Mouse (Mus musculus) heart, embryonic 12.5 days (tissue): ENCODE results near the gene Hc. TPM values are rescaled to one million over a fixed set of nuclear protein-coding genes. Genes with fewer than 3 reads are reported as not detected.

ENCODE experiments used
- ATAC-seq: fragments of 200-750 bp; cut with Nextera tagmentation; 2 replicates; pipeline ENCODE4 v1.8.0; 2017; ENCODE audit warnings: moderate TSS enrichment, moderate library complexity; ENCODE audit not compliant: insufficient number of reproducible peaks, low FRiP score
- H3K27ac ChIP-seq: fragments of 300-500 bp; sonication (generic); 2 replicates; pipeline ENCODE4 v1.5.1; 2016; ENCODE audit warnings: mild to moderate bottlenecking, moderate library complexity; ENCODE audit not compliant: poor library complexity, severe bottlenecking
- H3K27me3 ChIP-seq: fragments of 300-500 bp; sonication (generic); replicated peaks from 2 replicates; pipeline ENCODE4 v1.6.1; 2016; ENCODE audit warnings: mild to moderate bottlenecking, moderate library complexity
- H3K36me3 ChIP-seq: fragments of 300-500 bp; sonication (generic); 2 replicates; pipeline ENCODE4 v1.6.1; 2016; ENCODE audit warnings: mild to moderate bottlenecking, moderate library complexity
- H3K4me1 ChIP-seq: fragments of 300-500 bp; sonication (generic); replicated peaks from 2 replicates; pipeline ENCODE4 v1.6.1; 2016; ENCODE audit warnings: mild to moderate bottlenecking
- H3K4me2 ChIP-seq: fragments of 300-500 bp; sonication (generic); 2 replicates; pipeline ENCODE4 v1.6.1; 2016; ENCODE audit warnings: mild to moderate bottlenecking, moderate library complexity
- H3K4me3 ChIP-seq: fragments of 300-500 bp; sonication (generic); 2 replicates; pipeline ENCODE4 v1.5.1; 2016; ENCODE audit warnings: mild to moderate bottlenecking
- H3K9ac ChIP-seq: fragments of 300-500 bp; sonication (generic); 2 replicates; pipeline ENCODE4 v1.6.1; 2016; ENCODE audit warnings: mild to moderate bottlenecking, moderate library complexity
- H3K9me3 ChIP-seq: fragments of 300-500 bp; sonication (generic); replicated peaks from 2 replicates; pipeline ENCODE4 v1.6.1; 2016; ENCODE audit warnings: mild to moderate bottlenecking, moderate library complexity
- WGBS: fragments of 180-500 bp; shearing (Covaris S2); methylation state at CpG from one replicate; pipeline ENCODE4 v1.1.7; 2016; 5-methylcytosine and 5-hydroxymethylcytosine counted together
- polyA plus RNA-seq: library from polyadenylated mRNA; unstranded; fragments of >200 nt; fragmentation: Nextera tagmentation; extraction: Ambion mirVana; gene quantifications from 2 replicates; pipeline ENCODE4 v1.2.1, GENCODE M21; 2016

Gene Hc
- polyA plus RNA-seq, 1 experiment from 2014 or later, result 0.17 TPM

GRCm38 (mm10) chr2:34953547-34954116, 107.6 kb downstream of the Hc start:
- Histone ChIP-seq H3K27ac (no peak overlapping the region), H3K9ac (no peak overlapping the region), H3K4me2 (no peak overlapping the region), H3K27me3 (no peaks in the 10 kb centered on the region; the same call in 1 of the 2 replicates), H3K36me3 (no peaks in the 10 kb centered on the region), H3K9me3 (no peaks in the 10 kb centered on the region), H3K4me1 (no peaks in the 10 kb centered on the region), H3K4me3 (no peak overlapping the region)
- WGBS, result 53% methylated on average over 2 of the region's 2 CpGs
- ATAC-seq, result no peak

- H3K27me3 ChIP-seq, result no peaks in the 10 kb centered on the region
- no peak overlapping the region for H3K4me3 ChIP-seq
- H3K36me3 ChIP-seq, result no peaks in the 10 kb centered on the region
- no peak overlapping the region for H3K4me2 ChIP-seq
- H3K9ac ChIP-seq, result no peak overlapping the region
- H3K4me1 ChIP-seq, result no peaks in the 10 kb centered on the region
- ATAC-seq, result no peak
- no peak overlapping the region for H3K27ac ChIP-seq
- H3K9me3 ChIP-seq, result no peaks in the 10 kb centered on the region
- 62% methylated on average over 4 of the region's 4 CpGs for WGBS
Measured at GRCm38 (mm10) chr2:34953018-34953417, 108.2 kb downstream of the Hc start.

- Histone ChIP-seq H3K4me2 (no peak overlapping the region), H3K36me3 (no peaks in the 10 kb centered on the region), H3K27ac (no peak overlapping the region), H3K27me3 (no peaks in the 10 kb centered on the region), H3K4me1 (no peaks in the 10 kb centered on the region), H3K9ac (no peak overlapping the region), H3K4me3 (no peak overlapping the region), H3K9me3 (no peaks in the 10 kb centered on the region)
- no peak for ATAC-seq
Measured at GRCm38 (mm10) chr2:34951469-34951868, 109.8 kb downstream of the Hc start.

GRCm38 (mm10) chr2:34948622-34949021, 112.6 kb downstream of the Hc start:
- 18% methylated on average over 2 of the region's 2 CpGs for WGBS
- Histone ChIP-seq H3K9ac (no peak overlapping the region), H3K4me2 (no peak overlapping the region), H3K9me3 (no peaks in the 10 kb centered on the region), H3K36me3 (no peaks in the 10 kb centered on the region), H3K4me3 (no peak overlapping the region), H3K27me3 (0 out of 2 replicates have a peak, but pooled peaks cover 1% of the 10 kb centered on the region), H3K4me1 (peaks cover 8% of the 10 kb centered on the region), H3K27ac (no peak overlapping the region)
- ATAC-seq, result no peak

- Histone ChIP-seq H3K36me3 (no peaks in the 10 kb centered on the region), H3K4me2 (no peak overlapping the region), H3K4me3 (no peak overlapping the region), H3K27me3 (peaks cover 16% of the 10 kb centered on the region), H3K9me3 (no peaks in the 10 kb centered on the region), H3K4me1 (peaks cover 14% of the 10 kb centered on the region), H3K9ac (no peak overlapping the region), H3K27ac (no peak overlapping the region)
- no peak for ATAC-seq
- 64% methylated on average over 4 of the region's 4 CpGs for WGBS
Measured at GRCm38 (mm10) chr2:34946046-34946445, 115.2 kb downstream of the Hc start.

- no peaks in the 10 kb centered on the region for H3K36me3 ChIP-seq
- no peak overlapping the region for H3K27ac ChIP-seq
- no peaks in the 10 kb centered on the region for H3K9me3 ChIP-seq
- H3K4me1 ChIP-seq, result peaks cover 14% of the 10 kb centered on the region
- no peak for ATAC-seq
- 82% methylated on average over 4 of the region's 4 CpGs for WGBS
- no peak overlapping the region for H3K9ac ChIP-seq
- H3K4me3 ChIP-seq, result no peak overlapping the region
- peaks cover 18% of the 10 kb centered on the region for H3K27me3 ChIP-seq
- H3K4me2 ChIP-seq, result no peak overlapping the region
Measured at GRCm38 (mm10) chr2:34945580-34945979, 115.7 kb downstream of the Hc start.

GRCm38 (mm10) chr2:34944761-34945160, 116.5 kb downstream of the Hc start:
- Histone ChIP-seq H3K27ac (no peak overlapping the region), H3K4me3 (peak overlapping the region; percentile 13; the same call in 1 of the 2 replicates), H3K9ac (0 out of 2 replicates have a peak overlapping the region, but pooled peaks have one; percentile 2), H3K36me3 (no peaks in the 10 kb centered on the region), H3K4me2 (peak overlapping the region; percentile 60), H3K9me3 (no peaks in the 10 kb centered on the region), H3K27me3 (peaks cover 18% of the 10 kb centered on the region), H3K4me1 (peaks cover 14% of the 10 kb centered on the region)
- WGBS, result 5% methylated on average over 8 of the region's 8 CpGs
- 0 out of 2 replicates have a peak, but pooled peaks have one; percentile 40 for ATAC-seq

GRCm38 (mm10) chr2:34943556-34944120, 117.6 kb downstream of the Hc start:
- H3K4me2 ChIP-seq, result no peak overlapping the region
- WGBS, result 79% methylated on average over 13 of the region's 13 CpGs
- no peak overlapping the region for H3K4me3 ChIP-seq
- peaks cover 18% of the 10 kb centered on the region for H3K27me3 ChIP-seq
- ATAC-seq, result 0 out of 2 replicates have a peak, but pooled peaks have one; percentile 14
- H3K9ac ChIP-seq, result no peak overlapping the region
- H3K4me1 ChIP-seq, result peaks cover 21% of the 10 kb centered on the region
- no peaks in the 10 kb centered on the region for H3K36me3 ChIP-seq
- no peaks in the 10 kb centered on the region for H3K9me3 ChIP-seq
- no peak overlapping the region for H3K27ac ChIP-seq

GRCm38 (mm10) chr2:34941061-34941675, 120.1 kb downstream of the Hc start:
- no peak for ATAC-seq
- H3K4me1 ChIP-seq, result peaks cover 28% of the 10 kb centered on the region
- no peak overlapping the region for H3K4me2 ChIP-seq
- H3K36me3 ChIP-seq, result no peaks in the 10 kb centered on the region
- H3K27ac ChIP-seq, result no peak overlapping the region
- H3K27me3 ChIP-seq, result peaks cover 23% of the 10 kb centered on the region
- no peak overlapping the region for H3K9ac ChIP-seq
- 56% methylated on average over 11 of the region's 11 CpGs for WGBS
- no peaks in the 10 kb centered on the region for H3K9me3 ChIP-seq
- no peak overlapping the region for H3K4me3 ChIP-seq

GRCm38 (mm10) chr2:34940246-34940645, 121.0 kb downstream of the Hc start:
- no peaks in the 10 kb centered on the region for H3K9me3 ChIP-seq
- H3K27ac ChIP-seq, result no peak overlapping the region
- no peak overlapping the region for H3K9ac ChIP-seq
- H3K4me2 ChIP-seq, result no peak overlapping the region
- WGBS, result 71% methylated on average over 5 of the region's 5 CpGs
- H3K27me3 ChIP-seq, result peaks cover 23% of the 10 kb centered on the region
- peaks cover 27% of the 10 kb centered on the region for H3K4me1 ChIP-seq
- H3K36me3 ChIP-seq, result no peaks in the 10 kb centered on the region
- no peak for ATAC-seq
- H3K4me3 ChIP-seq, result no peak overlapping the region

- Histone ChIP-seq H3K9me3 (no peaks in the 10 kb centered on the region), H3K36me3 (no peaks in the 10 kb centered on the region), H3K4me2 (no peak overlapping the region), H3K4me1 (peaks cover 20% of the 10 kb centered on the region), H3K9ac (no peak overlapping the region), H3K27me3 (peaks cover 21% of the 10 kb centered on the region), H3K27ac (no peak overlapping the region), H3K4me3 (no peak overlapping the region)
- 0 out of 2 replicates have a peak, but pooled peaks have one; percentile 29 for ATAC-seq
- 47% methylated on average over 8 of the region's 8 CpGs for WGBS
Measured at GRCm38 (mm10) chr2:34938269-34939208, 122.7 kb downstream of the Hc start.
